In the genomic region with DNA sequence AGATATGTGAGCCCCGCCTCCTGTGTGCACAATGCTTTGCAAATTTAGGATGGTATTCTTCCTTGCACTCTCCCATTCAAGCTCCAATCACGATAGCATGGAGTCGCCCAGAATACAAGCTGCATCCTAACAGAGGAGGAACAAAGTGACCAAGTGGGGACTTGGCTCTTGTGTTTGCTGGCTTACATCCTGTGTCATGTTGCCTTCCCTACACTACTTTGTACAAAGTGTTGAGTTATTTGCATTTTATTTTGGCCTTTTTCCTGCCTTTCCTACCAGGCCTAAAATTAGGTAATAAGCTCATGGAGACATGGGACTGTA, we compare ENCODE assay signal across 9 mouse cellular contexts.
DNase-seq lines count a peak whose midpoint lies in the region; ATAC-seq and TF ChIP-seq lines count a peak whose summit lies in the region.
"Had no signal": no experiment of that assay in that cellular context is flagged by ENCODE, and none has a peak within 500 bp of the region (broad histone marks: within the 10 kb centered on the region; RNA-seq: fewer than 3 reads in every experiment).

No protein-coding gene starts in this region.

- WGBS in embryonic facial prominence, embryonic 15.5 days: 15% methylated on average over 3 of the region's 3 CpGs
- WGBS in intestine, embryonic 15.5 days: 26% methylated on average over 3 of the region's 3 CpGs
- 7% methylated on average over 3 of the region's 3 CpGs for WGBS in midbrain, postnatal 0 days

- intact Hi-C loops in left cerebral cortex, postnatal 4 days (cut with DNase I): no loop called here

- no peak for TF ChIP-seq CTCF in layer of hippocampus, adult 2 months (conservative IDR thresholded peaks at IDR 0.05)
- TF ChIP-seq CTCF in midbrain, postnatal 0 days (IDR thresholded peaks at IDR 0.05): no peak

- peak overlapping the region; percentile 80 for H3K4me2 ChIP-seq in embryonic facial prominence, embryonic 15.5 days (replicated peaks)
- peak overlapping the region; percentile 72 for H3K4me2 ChIP-seq in intestine, embryonic 15.5 days (replicated peaks)
- H3K4me2 ChIP-seq in midbrain, postnatal 0 days (ENCODE audit: low read depth, low read length, poor library complexity, severe bottlenecking): peak overlapping the region; percentile 69

- H3K9ac ChIP-seq in embryonic facial prominence, embryonic 15.5 days: no peak overlapping the region
- peak overlapping the region; percentile 16; the same call in 1 of the 2 replicates for H3K9ac ChIP-seq in intestine, embryonic 15.5 days
- H3K9ac ChIP-seq in midbrain, postnatal 0 days (replicated peaks; ENCODE audit: low read length, poor library complexity, severe bottlenecking): peak overlapping the region; percentile 52

- peaks cover 4% of the 10 kb centered on the region; the same call in 1 of the 2 replicates for H3K27me3 ChIP-seq in embryonic facial prominence, embryonic 15.5 days
- no peaks in the 10 kb centered on the region for H3K27me3 ChIP-seq in intestine, embryonic 15.5 days (replicated peaks)
- H3K27me3 ChIP-seq in midbrain, postnatal 0 days (ENCODE audit: insufficient read depth, low read length): no peaks in the 10 kb centered on the region

- H3K4me3 ChIP-seq in layer of hippocampus, adult 2 months: peak overlapping the region; percentile 58
- peak overlapping the region; percentile 41 for H3K4me3 ChIP-seq in embryonic facial prominence, embryonic 15.5 days (replicated peaks)
- H3K4me3 ChIP-seq in intestine, embryonic 15.5 days (replicated peaks): peak overlapping the region; percentile 30
- H3K4me3 ChIP-seq in midbrain, postnatal 0 days (ENCODE audit: low read depth, low read length): peak overlapping the region; percentile 40

- DNase-seq in layer of hippocampus, adult 2 months (ENCODE audit: low spot score in 2 of 2): no peak
- no peak for DNase-seq in layer of hippocampus, postnatal 25 days (ENCODE audit: extremely low spot score in 1 of 2, low spot score in 1 of 2)
- DNase-seq in midbrain, postnatal 0 days (ENCODE audit: low spot score): peak; percentile 27
- no peak for DNase-seq in adrenal gland, adult (ENCODE audit: inconsistent age in 2 of 2, low spot score in 1 of 2)
- DNase-seq in left cerebral cortex, postnatal 4 days: no peak
- no peak for DNase-seq in cerebellum, postnatal 36 days
- DNase-seq: cerebellum, adult 11 months had no signal

- no peaks in the 10 kb centered on the region for H3K9me3 ChIP-seq in embryonic facial prominence, embryonic 15.5 days (replicated peaks)
- no peaks in the 10 kb centered on the region for H3K9me3 ChIP-seq in intestine, embryonic 15.5 days
- H3K9me3 ChIP-seq in midbrain, postnatal 0 days (ENCODE audit: low read length): no peaks in the 10 kb centered on the region

- peaks cover 15% of the 10 kb centered on the region for H3K4me1 ChIP-seq in embryonic facial prominence, embryonic 15.5 days
- peaks cover 21% of the 10 kb centered on the region for H3K4me1 ChIP-seq in intestine, embryonic 15.5 days (replicated peaks)
- H3K4me1 ChIP-seq in midbrain, postnatal 0 days (ENCODE audit: insufficient read depth, low read length): 0 out of 2 replicates have a peak, but pooled peaks cover 12% of the 10 kb centered on the region

- ATAC-seq in embryonic facial prominence, embryonic 15.5 days (ENCODE audit: insufficient number of reproducible peaks, low FRiP score, low TSS enrichment, low read depth): no peak
- no peak for ATAC-seq in intestine, embryonic 15.5 days
- no peak for ATAC-seq in midbrain, postnatal 0 days (ENCODE audit: low FRiP score)

- no peaks in the 10 kb centered on the region for H3K36me3 ChIP-seq in embryonic facial prominence, embryonic 15.5 days
- H3K36me3 ChIP-seq in intestine, embryonic 15.5 days: no peaks in the 10 kb centered on the region
- H3K36me3 ChIP-seq in midbrain, postnatal 0 days (ENCODE audit: insufficient read depth, low read length): no peaks in the 10 kb centered on the region

- peak overlapping the region; percentile 96 for H3K27ac ChIP-seq in layer of hippocampus, adult 2 months
- no peak overlapping the region for H3K27ac ChIP-seq in embryonic facial prominence, embryonic 15.5 days (replicated peaks)
- H3K27ac ChIP-seq in intestine, embryonic 15.5 days: no peak overlapping the region
- H3K27ac ChIP-seq in midbrain, postnatal 0 days (ENCODE audit: low read depth, low read length): peak overlapping the region; percentile 77

Comparison
In these comparisons a context has a peak if more than half of its experiments do, and no peak if none do; other contexts are left out.
1. H3K27ac ChIP-seq: peak in layer of hippocampus, adult 2 months (single experiment) and midbrain, postnatal 0 days (single experiment); none in embryonic facial prominence, embryonic 15.5 days (single experiment) and intestine, embryonic 15.5 days (single experiment).
2. Peak in every context shown above with its lines, with median percentiles within 50 percentile points of each other: H3K4me3 ChIP-seq and H3K4me2 ChIP-seq.